Mouse (Mus musculus) CH12.LX (cell line): ENCODE results near the gene Slc32a1.

Experiments used
- CHD2 ChIP-seq: IDR thresholded peaks from 2 replicates; pipeline ENCODE4 v1.6.1; 2011; ENCODE audit warnings: low read length, improper control_type of control experiment
- MAFK ChIP-seq: IDR thresholded peaks from 2 replicates; pipeline ENCODE4 v1.6.1; 2011; ENCODE audit warnings: low read length, improper control_type of control experiment; ENCODE audit not compliant: insufficient replicate concordance
- MXI1 ChIP-seq: IDR thresholded peaks from 2 replicates; pipeline ENCODE4 v1.6.1; 2011; ENCODE audit warnings: mild to moderate bottlenecking, low read depth, low read length, improper control_type of control experiment
- TBP ChIP-seq: conservative IDR thresholded peaks from 2 replicates; pipeline ENCODE4 v1.6.1; 2011; ENCODE audit warnings: low read depth, low read length, improper control_type of control experiment
- ZNF384 ChIP-seq: IDR thresholded peaks from 2 replicates; pipeline ENCODE4 v1.6.1; 2012; ENCODE audit warnings: low read depth, low read length, improper control_type of control experiment, inconsistent platforms

DNA sequence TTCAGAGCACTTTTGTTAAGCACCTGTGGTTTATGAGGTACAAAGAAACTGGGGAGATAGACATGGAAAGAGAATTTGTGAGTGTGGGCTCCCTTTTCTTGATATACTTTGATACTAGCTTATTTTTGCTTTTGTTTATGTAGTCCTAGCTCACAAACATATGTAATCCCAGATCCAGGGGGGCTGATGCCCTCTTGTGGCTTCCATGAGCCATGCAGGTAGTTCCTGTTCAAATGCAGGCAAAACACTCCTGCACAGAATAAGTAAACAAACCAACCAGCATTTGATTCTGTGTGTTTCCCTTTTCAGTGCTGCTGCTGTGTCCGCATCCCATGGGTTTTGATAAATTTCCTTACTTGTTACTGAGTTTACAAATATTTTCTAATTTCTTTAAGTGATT is 18.8 kb downstream of the Slc32a1 start:
- TF ChIP-seq ZNF384, result no peak
- no peak for TF ChIP-seq TBP
- no peak for TF ChIP-seq CHD2
- TF ChIP-seq MXI1, result no peak
- no peak for TF ChIP-seq MAFK
